Mouse (Mus musculus): ENCODE measurements around the gene Aldh9a1. TPM values are rescaled to one million over a fixed set of nuclear protein-coding genes. Genes with fewer than 3 reads are reported as not detected.

Gene Aldh9a1
- polyA plus RNA-seq, 1 experiment: 29.7 TPM

- Histone ChIP-seq H3K9me3 (no peaks in the 10 kb centered on the region), H3K4me1 (peaks cover 42% of the 10 kb centered on the region), H3K36me3 (replicated peaks; ENCODE audit: low read length) (no peaks in the 10 kb centered on the region), H3K4me3 (replicated peaks) (no peak overlapping the region), H3K27me3 (replicated peaks) (peaks cover 6% of the 10 kb centered on the region)
- no peak for TF ChIP-seq FLI1 (IDR thresholded peaks at IDR 0.05; ENCODE audit: low read length)
- TF ChIP-seq GATA1 (IDR thresholded peaks at IDR 0.05; ENCODE audit: borderline replicate concordance, low read length): no peak
Measured at GRCm38 (mm10) chr1:167390381-167390780, 40.6 kb downstream of the Aldh9a1 start.

GRCm38 (mm10) chr1:167391241-167391640 lies 41.5 kb downstream of the Aldh9a1 start:
- Histone ChIP-seq H3K4me1 (peaks cover 42% of the 10 kb centered on the region), H3K27me3 (replicated peaks) (peaks cover 3% of the 10 kb centered on the region), H3K4me3 (replicated peaks) (no peak overlapping the region)

GRCm38 (mm10) chr1:167392031-167392640 lies 42.3 kb downstream of the Aldh9a1 start:
- H3K36me3 ChIP-seq (replicated peaks; ENCODE audit: low read length): no peaks in the 10 kb centered on the region
- H3K27me3 ChIP-seq (replicated peaks): peaks cover 3% of the 10 kb centered on the region
- H3K4me1 ChIP-seq: peaks cover 38% of the 10 kb centered on the region
- TF ChIP-seq GATA1 (IDR thresholded peaks at IDR 0.05; ENCODE audit: borderline replicate concordance, low read length) (no peak), FLI1 (IDR thresholded peaks at IDR 0.05; ENCODE audit: low read length) (no peak)
- no peaks in the 10 kb centered on the region for H3K9me3 ChIP-seq
- H3K4me3 ChIP-seq (replicated peaks): peak overlapping the region; percentile 97

More at GRCm38 (mm10) chr1:167391241-167391640, 41.5 kb downstream of the Aldh9a1 start:
- Histone ChIP-seq H3K9me3 (no peaks in the 10 kb centered on the region), H3K36me3 (replicated peaks; ENCODE audit: low read length) (no peaks in the 10 kb centered on the region)
- TF ChIP-seq GATA1 (IDR thresholded peaks at IDR 0.05; ENCODE audit: borderline replicate concordance, low read length) (no peak), FLI1 (IDR thresholded peaks at IDR 0.05; ENCODE audit: low read length) (no peak)

- Histone ChIP-seq H3K9me3 (no peaks in the 10 kb centered on the region), H3K27me3 (replicated peaks) (peaks cover 3% of the 10 kb centered on the region), H3K36me3 (replicated peaks; ENCODE audit: low read length) (no peaks in the 10 kb centered on the region), H3K4me3 (replicated peaks) (peak overlapping the region; percentile 97), H3K4me1 (peaks cover 32% of the 10 kb centered on the region)
- TF ChIP-seq FLI1 (IDR thresholded peaks at IDR 0.05; ENCODE audit: low read length) (no peak), GATA1 (IDR thresholded peaks at IDR 0.05; ENCODE audit: borderline replicate concordance, low read length) (no peak)
Measured at GRCm38 (mm10) chr1:167392687-167393086, 42.9 kb downstream of the Aldh9a1 start.

- H3K9me3 ChIP-seq: no peaks in the 10 kb centered on the region
- H3K4me1 ChIP-seq: peaks cover 29% of the 10 kb centered on the region
- peak overlapping the region; percentile 97 for H3K4me3 ChIP-seq (replicated peaks)
- TF ChIP-seq FLI1 (IDR thresholded peaks at IDR 0.05; ENCODE audit: low read length): no peak
- TF ChIP-seq GATA1 (IDR thresholded peaks at IDR 0.05; ENCODE audit: borderline replicate concordance, low read length): no peak
- peaks cover 3% of the 10 kb centered on the region for H3K27me3 ChIP-seq (replicated peaks)
- H3K36me3 ChIP-seq (replicated peaks; ENCODE audit: low read length): no peaks in the 10 kb centered on the region
Measured at GRCm38 (mm10) chr1:167393281-167393680, 43.5 kb downstream of the Aldh9a1 start.

GRCm38 (mm10) chr1:167393683-167394492 lies 44.1 kb downstream of the Aldh9a1 start, which contains the start of gene Mgst3:
Gene Mgst3, minus strand, starts transcription at chr1:167393841.
- Histone ChIP-seq H3K27me3 (replicated peaks) (peaks cover 3% of the 10 kb centered on the region), H3K4me3 (replicated peaks) (peak within 1 kb of the TSS; percentile 97), H3K36me3 (replicated peaks; ENCODE audit: low read length) (no peaks in the 10 kb centered on the region), H3K9me3 (no peaks in the 10 kb centered on the region), H3K4me1 (peaks cover 29% of the 10 kb centered on the region)
- no peak for TF ChIP-seq FLI1 (IDR thresholded peaks at IDR 0.05; ENCODE audit: low read length)
- TF ChIP-seq GATA1 (IDR thresholded peaks at IDR 0.05; ENCODE audit: borderline replicate concordance, low read length): no peak

- Histone ChIP-seq H3K4me1 (no peaks in the 10 kb centered on the region), H3K9me3 (0 out of 2 replicates have a peak, but pooled peaks cover 4% of the 10 kb centered on the region), H3K27me3 (replicated peaks) (peaks cover 26% of the 10 kb centered on the region), H3K36me3 (replicated peaks; ENCODE audit: low read length) (no peaks in the 10 kb centered on the region), H3K4me3 (replicated peaks) (no peak overlapping the region)
- TF ChIP-seq FLI1 (IDR thresholded peaks at IDR 0.05; ENCODE audit: low read length) (no peak), GATA1 (IDR thresholded peaks at IDR 0.05; ENCODE audit: borderline replicate concordance, low read length) (no peak)
Measured at GRCm38 (mm10) chr1:167405237-167405636, 55.4 kb downstream of the Aldh9a1 start.

- Histone ChIP-seq H3K4me3 (replicated peaks) (no peak overlapping the region), H3K36me3 (replicated peaks; ENCODE audit: low read length) (no peaks in the 10 kb centered on the region), H3K4me1 (no peaks in the 10 kb centered on the region), H3K9me3 (0 out of 2 replicates have a peak, but pooled peaks cover 4% of the 10 kb centered on the region), H3K27me3 (replicated peaks) (peaks cover 34% of the 10 kb centered on the region)
- TF ChIP-seq GATA1 (IDR thresholded peaks at IDR 0.05; ENCODE audit: borderline replicate concordance, low read length) (no peak), FLI1 (IDR thresholded peaks at IDR 0.05; ENCODE audit: low read length) (no peak)
Measured at GRCm38 (mm10) chr1:167409601-167410000, 59.8 kb downstream of the Aldh9a1 start.

- Histone ChIP-seq H3K9me3 (0 out of 2 replicates have a peak, but pooled peaks cover 4% of the 10 kb centered on the region), H3K4me3 (replicated peaks) (no peak overlapping the region), H3K36me3 (replicated peaks; ENCODE audit: low read length) (no peaks in the 10 kb centered on the region), H3K27me3 (replicated peaks) (peaks cover 27% of the 10 kb centered on the region), H3K4me1 (peaks cover 4% of the 10 kb centered on the region; the same call in 1 of the 2 replicates)
- no peak for TF ChIP-seq FLI1 (IDR thresholded peaks at IDR 0.05; ENCODE audit: low read length)
- TF ChIP-seq GATA1 (IDR thresholded peaks at IDR 0.05; ENCODE audit: borderline replicate concordance, low read length): no peak
Measured at GRCm38 (mm10) chr1:167411991-167412715, 62.4 kb downstream of the Aldh9a1 start.

Measured in megakaryocyte, embryonic 14.5 days (primary cell).